Mouse (Mus musculus) MEL (cell line): ENCODE data around the gene Gpr22. TPM values are rescaled to one million over a fixed set of nuclear protein-coding genes. Genes with fewer than 3 reads are reported as not detected.

ENCODE experiments used
- DNase-seq: peaks from one replicate; pipeline ENCODE4 v3.0.0; 2011; ENCODE audit warnings: low read depth, low spot score
- H3K27ac ChIP-seq: 2 replicates; pipeline ENCODE4 v1.5.1; 2012; ENCODE audit warnings: low read depth, mild to moderate bottlenecking, control low read depth, low read length, moderate library complexity; ENCODE audit not compliant: control insufficient read depth
- H3K27me3 ChIP-seq, 2 experiments: fragments of 150-350 bp in 1 of 2; sonication (generic) in 1 of 2; 2 replicates each; pipeline ENCODE4 v1.6.1; 2012; ENCODE audit warnings: low read length in 2 of 2, mild to moderate bottlenecking in 2 of 2, improper control_type of control experiment in 1 of 2, moderate library complexity in 1 of 2; ENCODE audit not compliant: insufficient read depth in 2 of 2, control insufficient read depth in 1 of 2
- H3K36me3 ChIP-seq, 2 experiments: 2 replicates each; pipeline ENCODE4 v1.6.1; 2012 to 2014; ENCODE audit warnings: low read length in 2 of 2, improper control_type of control experiment in 1 of 2, inconsistent platforms in 1 of 2, mild to moderate bottlenecking in 1 of 2; ENCODE audit not compliant: insufficient read depth in 2 of 2, control insufficient read depth in 1 of 2
- H3K4me1 ChIP-seq, 2 experiments: fragments of 150-350 bp in 1 of 2; sonication (generic) in 1 of 2; 2 replicates each; pipeline ENCODE4 v1.6.1; 2012; ENCODE audit warnings: low read length in 2 of 2, improper control_type of control experiment in 1 of 2, mild to moderate bottlenecking in 1 of 2; ENCODE audit not compliant: insufficient read depth in 2 of 2, control insufficient read depth in 1 of 2
- H3K4me3 ChIP-seq, 2 experiments: fragments of 150-350 bp in 1 of 2; sonication (generic) in 1 of 2; 2 replicates each; pipeline ENCODE4 v1.5.1; 2012; ENCODE audit warnings: low read depth in 2 of 2, low read length in 2 of 2, mild to moderate bottlenecking in 2 of 2, moderate library complexity in 2 of 2, control low read depth in 1 of 2, improper control_type of control experiment in 1 of 2; ENCODE audit not compliant: control insufficient read depth in 1 of 2, insufficient read depth in 1 of 2
- H3K79me2 ChIP-seq: 2 replicates; pipeline ENCODE4 v1.6.1; 2012; ENCODE audit warnings: mild to moderate bottlenecking, low read length, moderate library complexity; ENCODE audit not compliant: control insufficient read depth, poor library complexity, insufficient read depth
- H3K9ac ChIP-seq: 2 replicates; pipeline ENCODE4 v1.6.1; 2012; ENCODE audit warnings: low read depth, mild to moderate bottlenecking, control low read depth, low read length, moderate library complexity; ENCODE audit not compliant: control insufficient read depth, poor library complexity, severe bottlenecking
- H3K9me3 ChIP-seq: fragments of 150-350 bp; sonication (generic); replicated peaks from 2 replicates; pipeline ENCODE4 v1.6.1; 2012; ENCODE audit warnings: mild to moderate bottlenecking, low read length, improper control_type of control experiment, moderate library complexity; ENCODE audit not compliant: insufficient read depth
- CTCF ChIP-seq, 3 experiments: IDR thresholded peaks in 2 of 3; conservative IDR thresholded peaks in 1 of 3; 2 replicates each; pipeline ENCODE4 v1.5.1; 2011 to 2012; ENCODE audit warnings: low read length in 3 of 3, low read depth in 2 of 3, mild to moderate bottlenecking in 2 of 3, improper control_type of control experiment in 1 of 3, inconsistent platforms in 1 of 3, mixed read lengths in 1 of 3, moderate library complexity in 1 of 3; ENCODE audit not compliant: control insufficient read depth in 1 of 3, insufficient read depth in 1 of 3, poor library complexity in 1 of 3, severe bottlenecking in 1 of 3
- ELF1 ChIP-seq: IDR thresholded peaks from 2 replicates; pipeline ENCODE4 v1.6.1; 2014; ENCODE audit warnings: low read depth, mild to moderate bottlenecking, inconsistent platforms, low read length, improper control_type of control experiment, moderate library complexity
- GATA1 ChIP-seq: IDR thresholded peaks from 2 replicates; pipeline ENCODE4 v1.6.1; 2011; ENCODE audit warnings: low read depth, low read length, improper control_type of control experiment
- KAT2A ChIP-seq: conservative IDR thresholded peaks from 2 replicates; pipeline ENCODE4 v1.6.1; 2012; ENCODE audit warnings: low read depth, low read length, improper control_type of control experiment, inconsistent platforms
- MYB ChIP-seq: IDR thresholded peaks from 2 replicates; pipeline ENCODE4 v1.6.1; 2011; ENCODE audit warnings: mild to moderate bottlenecking, low read depth, low read length, improper control_type of control experiment
- MYC ChIP-seq: IDR thresholded peaks from 2 replicates; pipeline ENCODE4 v1.6.1; 2011; ENCODE audit warnings: low read depth, mild to moderate bottlenecking, low read length, improper control_type of control experiment, moderate library complexity
- NRF1 ChIP-seq: IDR thresholded peaks from 2 replicates; pipeline ENCODE4 v1.6.1; 2014; ENCODE audit warnings: low read depth, mild to moderate bottlenecking, inconsistent platforms, low read length, improper control_type of control experiment, moderate library complexity; ENCODE audit not compliant: poor library complexity, insufficient read depth, severe bottlenecking
- POLR2AphosphoS2 ChIP-seq: IDR thresholded peaks from 2 replicates; pipeline ENCODE4 v1.6.1; 2011; ENCODE audit warnings: low read length, improper control_type of control experiment
- RAD21 ChIP-seq: IDR thresholded peaks from 2 replicates; pipeline ENCODE4 v1.6.1; 2011; ENCODE audit warnings: mild to moderate bottlenecking, low read depth, low read length, improper control_type of control experiment
- SMC3 ChIP-seq: IDR thresholded peaks from 2 replicates; pipeline ENCODE4 v1.6.1; 2011; ENCODE audit warnings: low read depth, low read length, improper control_type of control experiment
- UBTF ChIP-seq: IDR thresholded peaks from 2 replicates; pipeline ENCODE4 v1.6.1; 2012; ENCODE audit warnings: low read depth, mild to moderate bottlenecking, inconsistent platforms, low read length, improper control_type of control experiment, moderate library complexity, borderline replicate concordance; ENCODE audit not compliant: insufficient read depth
- USF1 ChIP-seq: IDR thresholded peaks from 2 replicates; pipeline ENCODE4 v1.6.1; 2014; ENCODE audit warnings: low read depth, mild to moderate bottlenecking, inconsistent platforms, low read length, improper control_type of control experiment, moderate library complexity
- ZC3H11A ChIP-seq: IDR thresholded peaks from 2 replicates; pipeline ENCODE4 v1.6.1; 2012; ENCODE audit warnings: low read depth, mild to moderate bottlenecking, inconsistent platforms, low read length, improper control_type of control experiment
- ZMIZ1 ChIP-seq: IDR thresholded peaks from 2 replicates; pipeline ENCODE4 v1.6.1; 2012; ENCODE audit warnings: low read depth, mild to moderate bottlenecking, inconsistent platforms, low read length, improper control_type of control experiment, moderate library complexity
- ZNF384 ChIP-seq: IDR thresholded peaks from 2 replicates; pipeline ENCODE4 v1.6.1; 2012; ENCODE audit warnings: low read depth, mild to moderate bottlenecking, inconsistent platforms, low read length, improper control_type of control experiment
- polyA plus RNA-seq, 2 experiments: library from polyadenylated mRNA; stranded (reverse) in 1 of 2; unstranded in 1 of 2; fragments of >175 nt in 1 of 2; fragments of >200 nt in 1 of 2; gene quantifications; 2 replicates each; pipeline versions ENCODE4 v1.2.1 to v1.2.4; 2012; ENCODE audit warnings: low replicate concordance in 2 of 2, low read depth in 1 of 2; ENCODE audit not compliant: insufficient read length in 2 of 2, insufficient read depth in 1 of 2, missing spikeins in 1 of 2
- total RNA-seq: library from RNA; depleted of rRNA; stranded (reverse); fragments of 300-350 nt; gene quantifications from 2 replicates; pipeline ENCODE4 v1.2.3, GENCODE M21; 2012

Gene Gpr22
- total and polyA plus RNA-seq, 3 experiments, result not detected

DNA sequence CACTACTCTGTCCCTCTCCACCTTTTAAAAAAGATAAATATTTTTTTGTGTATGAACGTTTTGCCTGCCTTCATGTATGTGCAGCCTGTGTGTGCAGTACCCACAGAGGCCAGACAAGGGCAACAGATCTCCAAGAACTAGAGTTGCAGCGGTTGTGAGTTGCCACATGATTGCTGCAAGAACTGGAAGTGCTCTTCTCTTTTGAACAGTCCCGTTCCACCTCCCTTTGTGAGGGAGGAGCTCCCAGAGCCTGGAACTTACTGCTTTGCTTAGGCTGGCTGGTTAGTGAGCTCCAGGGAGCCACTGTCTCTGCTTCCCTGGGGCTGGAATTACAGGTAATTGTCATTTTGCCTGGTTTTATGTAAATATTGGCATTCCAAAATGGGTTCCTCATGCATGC, 10.8 kb upstream of the Gpr22 start:
- no peak for DNase-seq
- no peak overlapping the region for H3K4me3 ChIP-seq
- no peaks in the 10 kb centered on the region for H3K36me3 ChIP-seq
- H3K9ac ChIP-seq, result no peak overlapping the region
- no peaks in the 10 kb centered on the region for H3K9me3 ChIP-seq
- no peaks in the 10 kb centered on the region for H3K4me1 ChIP-seq
- no peaks in the 10 kb centered on the region for H3K79me2 ChIP-seq
- H3K27me3 ChIP-seq, result no peaks in the 10 kb centered on the region; a peak in 1 of 4 replicates
- H3K27ac ChIP-seq, result no peak overlapping the region
- TF ChIP-seq KAT2A, result no peak
- TF ChIP-seq POLR2AphosphoS2, result no peak
- TF ChIP-seq ELF1, result no peak
- TF ChIP-seq MYC, result no peak
- TF ChIP-seq UBTF, result no peak
- TF ChIP-seq ZNF384, result no peak
- TF ChIP-seq NRF1, result no peak
- no peak for TF ChIP-seq ZMIZ1
- TF ChIP-seq GATA1, result no peak

DNA sequence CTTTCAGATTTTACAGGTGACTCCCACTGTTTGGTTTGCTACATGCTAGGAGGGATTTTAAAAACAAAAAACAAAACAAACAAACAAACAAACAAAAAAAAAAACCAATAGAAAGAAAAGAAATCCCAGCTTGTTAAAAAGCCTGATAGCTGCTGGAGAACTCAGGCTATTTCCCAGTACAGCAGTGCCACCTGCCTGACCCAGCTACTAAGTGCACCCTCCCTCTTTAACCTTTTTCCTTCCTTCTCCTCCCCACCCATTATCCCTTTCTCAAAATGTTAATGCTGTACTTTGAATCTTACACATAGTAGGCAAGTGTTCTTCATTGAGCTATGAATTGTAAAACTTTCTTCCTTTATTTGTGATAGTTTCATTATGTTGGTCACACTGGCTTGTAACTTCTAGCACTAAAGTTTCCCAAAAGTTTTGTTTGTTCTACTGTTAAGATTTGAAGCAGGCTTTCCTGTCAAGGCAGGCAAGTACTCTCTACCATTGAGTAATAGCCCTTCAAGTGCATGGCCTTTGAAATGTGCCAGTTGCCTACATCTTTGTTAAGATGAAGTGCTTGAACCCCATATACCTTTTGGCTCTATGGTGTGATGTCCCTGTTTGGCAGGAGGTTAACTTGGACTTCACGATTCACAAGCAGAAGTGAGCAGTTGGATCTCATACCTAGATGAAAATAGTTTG, 6.0 kb upstream of the Gpr22 start:
- Histone ChIP-seq H3K9me3 (no peaks in the 10 kb centered on the region; the same call in 1 of the 2 replicates), H3K27me3 (no peaks in the 10 kb centered on the region), H3K4me3 (no peak overlapping the region), H3K36me3 (no peaks in the 10 kb centered on the region), H3K4me1 (no peaks in the 10 kb centered on the region; a peak in 1 of 4 replicates), H3K79me2 (no peaks in the 10 kb centered on the region), H3K9ac (no peak overlapping the region), H3K27ac (no peak overlapping the region)
- DNase-seq, result peak; percentile 22
- TF ChIP-seq NRF1 (no peak), CTCF (IDR thresholded peaks at IDR 0.05 in 2 of 3, conservative IDR thresholded peaks at IDR 0.05 in 1 of 3; ENCODE audit: control insufficient read depth in 1 of 3, insufficient read depth in 1 of 3, low read depth in 2 of 3, low read length in 3 of 3, poor library complexity in 1 of 3, severe bottlenecking in 1 of 3) (peak in 2 of 3 experiments; percentile 32 to 42; a peak in 4 of 6 replicates), MYB (no peak), KAT2A (no peak), SMC3 (peak; percentile 47), USF1 (no peak), ZC3H11A (0 out of 2 replicates have a peak, but pooled peaks have one; percentile 32), ZNF384 (no peak), RAD21 (peak; percentile 53)
